Mouse (Mus musculus) MEL-GATA-1-ER (cell line): ENCODE data around the gene Krt6a.
"Not testable (repeated sequence)": the region's sequence is repeated elsewhere in the genome, so short reads cannot be mapped to it uniquely, and the experiment has no call there.

ENCODE experiments used
- DNase-seq: peaks from one replicate; pipeline ENCODE4 v3.0.0-alpha.2; 2012; ENCODE audit warnings: low read depth; ENCODE audit errors: extremely low read depth

Gene Krt6a

GRCm38 (mm10) chr15:101694207-101694606, at the start of gene Krt6a:
Gene Krt6a (minus strand): TSS chr15:101694307.
- DNase-seq: no peak

- no peak for DNase-seq
Observed at GRCm38 (mm10) chr15:101742711-101743110, 48.6 kb upstream of the Krt6a start, which contains the start of gene Krt71. Gene Krt71 (minus strand): TSS chr15:101743109.

GRCm38 (mm10) chr15:101737786-101738185, 43.7 kb upstream of the Krt6a start:
- DNase-seq: no peak

- DNase-seq: no peak
Observed at GRCm38 (mm10) chr15:101730653-101731052, 36.5 kb upstream of the Krt6a start.

GRCm38 (mm10) chr15:101724686-101725085, 30.6 kb upstream of the Krt6a start:
- DNase-seq: no peak

GRCm38 (mm10) chr15:101715831-101716230, 21.7 kb upstream of the Krt6a start:
- DNase-seq: no peak

GRCm38 (mm10) chr15:101714356-101714755, 20.2 kb upstream of the Krt6a start:
- no peak for DNase-seq

- no peak for DNase-seq
Observed at GRCm38 (mm10) chr15:101713731-101714130, 19.6 kb upstream of the Krt6a start.

- DNase-seq: no peak
Observed at GRCm38 (mm10) chr15:101712720-101713119, 18.6 kb upstream of the Krt6a start, which contains the start of gene Krt5. Gene Krt5 (minus strand): TSS chr15:101712898.

- DNase-seq: no peak
Observed at GRCm38 (mm10) chr15:101708683-101709082, 14.6 kb upstream of the Krt6a start.

GRCm38 (mm10) chr15:101707454-101707853, 13.3 kb upstream of the Krt6a start:
- DNase-seq: no peak

GRCm38 (mm10) chr15:101704066-101704465, 10.0 kb upstream of the Krt6a start:
- no peak for DNase-seq

- no peak for DNase-seq
Observed at GRCm38 (mm10) chr15:101702380-101702779, 8.3 kb upstream of the Krt6a start.

GRCm38 (mm10) chr15:101699866-101700265, 5.8 kb upstream of the Krt6a start:
- no peak for DNase-seq

GRCm38 (mm10) chr15:101699192-101699591, 5.1 kb upstream of the Krt6a start:
- DNase-seq: no peak

- DNase-seq: no peak
Observed at GRCm38 (mm10) chr15:101697326-101698188, 3.5 kb upstream of the Krt6a start.

- DNase-seq: not testable (repeated sequence)
Observed at GRCm38 (mm10) chr15:101690460-101690859, 3.6 kb downstream of the Krt6a start.

GRCm38 (mm10) chr15:101688161-101688560, 5.9 kb downstream of the Krt6a start:
- DNase-seq: no peak

GRCm38 (mm10) chr15:101680187-101680586, 13.9 kb downstream of the Krt6a start, which contains the start of gene Krt6b:
Gene Krt6b (minus strand): TSS chr15:101680287.
- no peak for DNase-seq

- no peak for DNase-seq
Observed at GRCm38 (mm10) chr15:101675978-101676377, 18.1 kb downstream of the Krt6a start.

GRCm38 (mm10) chr15:101652736-101653265, 41.3 kb downstream of the Krt6a start:
- DNase-seq: no peak

- no peak for DNase-seq
Observed at GRCm38 (mm10) chr15:101647280-101647679, 46.8 kb downstream of the Krt6a start, which contains the start of gene Gm5478. Gene Gm5478 (minus strand): TSS chr15:101647380.
